Comparison of ENCODE assay signal across 18 mouse cellular contexts in the genomic region with DNA sequence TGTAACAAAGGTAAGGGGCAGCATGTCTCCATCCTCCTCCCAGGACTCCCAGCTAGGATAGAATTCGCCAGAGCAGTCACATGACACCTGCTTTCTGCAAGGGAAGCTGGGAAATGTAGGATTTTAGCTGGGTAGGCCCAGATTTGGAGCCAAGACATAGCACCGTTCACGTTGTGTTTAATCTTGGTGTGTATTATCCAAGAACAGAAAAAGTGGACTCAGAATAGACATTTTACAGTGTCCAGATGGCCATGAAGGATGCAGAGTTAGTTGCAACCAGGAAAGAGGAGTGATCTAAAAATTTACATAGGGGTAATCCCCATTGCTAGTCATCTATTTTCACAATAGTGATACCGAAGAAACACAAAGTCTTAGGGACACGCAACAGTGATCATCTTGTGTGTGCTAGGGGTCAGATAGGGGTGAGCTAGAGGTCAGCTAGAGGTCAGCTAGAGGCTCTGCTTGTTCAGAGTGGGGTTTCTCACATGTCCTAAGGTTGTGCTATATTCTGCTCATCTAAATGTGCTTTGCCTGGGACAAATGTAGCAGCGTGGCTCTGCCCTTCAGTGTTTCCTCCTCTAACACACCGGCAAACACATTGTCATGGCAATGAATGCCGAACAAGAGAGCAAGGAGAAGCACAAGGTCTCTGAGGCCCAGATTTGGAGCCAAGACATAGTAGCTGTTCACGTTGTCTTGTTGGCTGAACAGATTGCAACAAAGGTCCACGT.
DNase-seq lines count a peak whose midpoint lies in the region; ATAC-seq lines count a peak whose summit lies in the region.
"Had no signal": no experiment of that assay in that cellular context is flagged by ENCODE, and none has a peak within 500 bp of the region (broad histone marks: within the 10 kb centered on the region; RNA-seq: fewer than 3 reads in every experiment).

No protein-coding gene starts in this region.

- no peak overlapping the region for H3K4me3 ChIP-seq in forebrain, embryonic 15.5 days
- no peak overlapping the region for H3K4me3 ChIP-seq in forebrain, embryonic 11.5 days (ENCODE audit: low read depth, low read length)
- H3K4me3 ChIP-seq: heart, embryonic 13.5 days; layer of hippocampus, adult 2 months; midbrain, embryonic 12.5 days; neural tube, embryonic 12.5 days had no signal

- no peaks in the 10 kb centered on the region for H3K9me3 ChIP-seq in forebrain, embryonic 15.5 days
- H3K9me3 ChIP-seq in forebrain, embryonic 11.5 days (ENCODE audit: control insufficient read depth, low read length): no peaks in the 10 kb centered on the region
- H3K9me3 ChIP-seq: heart, embryonic 13.5 days; midbrain, embryonic 12.5 days; neural tube, embryonic 12.5 days had no signal

- no peaks in the 10 kb centered on the region for H3K36me3 ChIP-seq in forebrain, embryonic 15.5 days
- no peaks in the 10 kb centered on the region for H3K36me3 ChIP-seq in forebrain, embryonic 11.5 days (ENCODE audit: control insufficient read depth, insufficient read depth, low read length)
- H3K36me3 ChIP-seq: G1E; heart, embryonic 13.5 days; midbrain, embryonic 12.5 days; neural tube, embryonic 12.5 days had no signal

- H3K27ac ChIP-seq in forebrain, embryonic 15.5 days (replicated peaks): no peak overlapping the region
- H3K27ac ChIP-seq in forebrain, embryonic 11.5 days (ENCODE audit: low read depth, low read length): no peak overlapping the region
- H3K27ac ChIP-seq: heart, embryonic 13.5 days; layer of hippocampus, adult 2 months; liver, embryonic 14.5 days; midbrain, embryonic 12.5 days; neural tube, embryonic 12.5 days had no signal

- no peaks in the 10 kb centered on the region for H3K27me3 ChIP-seq in forebrain, embryonic 15.5 days
- no peaks in the 10 kb centered on the region for H3K27me3 ChIP-seq in forebrain, embryonic 11.5 days (ENCODE audit: control insufficient read depth, insufficient read depth, low read length)
- H3K27me3 ChIP-seq: heart, embryonic 13.5 days; midbrain, embryonic 12.5 days; neural tube, embryonic 12.5 days had no signal

- H3K9ac ChIP-seq in forebrain, embryonic 15.5 days (replicated peaks): no peak overlapping the region
- no peak overlapping the region for H3K9ac ChIP-seq in forebrain, embryonic 11.5 days (ENCODE audit: low read length)
- H3K9ac ChIP-seq: heart, embryonic 13.5 days; liver, embryonic 14.5 days; midbrain, embryonic 12.5 days; neural tube, embryonic 12.5 days had no signal

- no peaks in the 10 kb centered on the region for H3K4me1 ChIP-seq in forebrain, embryonic 15.5 days
- H3K4me1 ChIP-seq in forebrain, embryonic 11.5 days (replicated peaks; ENCODE audit: control insufficient read depth, insufficient read depth, low read length): no peaks in the 10 kb centered on the region
- H3K4me1 ChIP-seq: heart, embryonic 13.5 days; midbrain, embryonic 12.5 days; neural tube, embryonic 12.5 days had no signal

- WGBS in forebrain, embryonic 15.5 days: 86% methylated on average over 10 of the region's 10 CpGs
- WGBS in forebrain, embryonic 11.5 days: 87% methylated on average over 10 of the region's 10 CpGs

- intact Hi-C loops in left cerebral cortex, postnatal 25 days (cut with DNase I): no loop called here

- H3K4me2 ChIP-seq in forebrain, embryonic 15.5 days (replicated peaks): no peak overlapping the region
- no peak overlapping the region for H3K4me2 ChIP-seq in forebrain, embryonic 11.5 days (ENCODE audit: low read depth, low read length, severe bottlenecking)
- H3K4me2 ChIP-seq: heart, embryonic 13.5 days; midbrain, embryonic 12.5 days; neural tube, embryonic 12.5 days had no signal

- DNase-seq in forebrain, embryonic 11.5 days (ENCODE audit: low spot score): no peak
- peak; percentile 51 to 74 for DNase-seq in right cerebral cortex, postnatal 10 days (ENCODE audit: low spot score in 2 of 2)
- DNase-seq in right cerebral cortex, postnatal 4 days: no peak
- peak; percentile 25 to 76 for DNase-seq in left cerebral cortex, postnatal 25 days (ENCODE audit: low spot score in 2 of 2)
- DNase-seq in telencephalon, adult 2 months (ENCODE audit: low read depth, low spot score): peak; percentile 49
- DNase-seq in spleen, postnatal 36 days (ENCODE audit: low spot score in 2 of 2): no peak
- no peak for DNase-seq in lung, postnatal 10 days
- DNase-seq: adrenal gland, postnatal 25 days; cerebellum, postnatal 36 days; kidney, adult 9 months had no signal

- peak; percentile 55; the same call in 1 of the 2 replicates for ATAC-seq in forebrain, embryonic 15.5 days (replicated peaks)
- ATAC-seq in forebrain, embryonic 11.5 days (replicated peaks; ENCODE audit: low FRiP score): no peak
- ATAC-seq: inflammation-experienced regulatory T-cells, adult 6 months had no signal

Comparison
In these comparisons a context has a peak if more than half of its experiments do, and no peak if none do; other contexts are left out.
1. DNase-seq: peak in right cerebral cortex, postnatal 10 days (2 of 2), left cerebral cortex, postnatal 25 days (2 of 2) and telencephalon, adult 2 months (single experiment); none in forebrain, embryonic 11.5 days (single experiment), right cerebral cortex, postnatal 4 days (single experiment), spleen, postnatal 36 days (0 of 2) and lung, postnatal 10 days (single experiment).